Mouse (Mus musculus) neural tube, embryonic 13.5 days (tissue): ENCODE measurements around the gene Wdhd1. TPM values are rescaled to one million over a fixed set of nuclear protein-coding genes. Genes with fewer than 3 reads are reported as not detected.

ENCODE experiments used
- ATAC-seq: fragments of 200-750 bp; cut with Nextera tagmentation; 2 replicates; pipeline ENCODE4 v1.8.0; 2017; ENCODE audit warnings: low read depth, mild to moderate bottlenecking, moderate TSS enrichment, moderate library complexity
- H3K27ac ChIP-seq: fragments of 300-500 bp; sonication (generic); replicated peaks from 2 replicates; pipeline ENCODE4 v1.5.1; 2015; ENCODE audit warnings: moderate library complexity, mild to moderate bottlenecking, inconsistent platforms
- H3K27me3 ChIP-seq: fragments of 300-500 bp; sonication (generic); 2 replicates; pipeline ENCODE4 v1.6.1; 2015; ENCODE audit warnings: mild to moderate bottlenecking, inconsistent platforms
- H3K36me3 ChIP-seq: fragments of 300-500 bp; sonication (generic); 2 replicates; pipeline ENCODE4 v1.6.1; 2015; ENCODE audit warnings: mild to moderate bottlenecking, inconsistent platforms
- H3K4me1 ChIP-seq: fragments of 300-500 bp; sonication (generic); replicated peaks from 2 replicates; pipeline ENCODE4 v1.6.1; 2015; ENCODE audit warnings: inconsistent platforms
- H3K4me2 ChIP-seq: fragments of 300-500 bp; sonication (generic); 2 replicates; pipeline ENCODE4 v1.6.1; 2015; ENCODE audit warnings: inconsistent platforms, mild to moderate bottlenecking, moderate library complexity
- H3K4me3 ChIP-seq: fragments of 300-500 bp; sonication (generic); 2 replicates; pipeline ENCODE4 v1.5.1; 2015; ENCODE audit warnings: mild to moderate bottlenecking, inconsistent platforms
- H3K9ac ChIP-seq: fragments of 300-500 bp; sonication (generic); 2 replicates; pipeline ENCODE4 v1.6.1; 2015; ENCODE audit warnings: moderate library complexity, mild to moderate bottlenecking, inconsistent platforms
- H3K9me3 ChIP-seq: fragments of 300-500 bp; sonication (generic); 2 replicates; pipeline ENCODE4 v1.6.1; 2016; ENCODE audit warnings: inconsistent platforms
- WGBS: fragments of 180-500 bp; shearing (Covaris S2); methylation state at CpG from one replicate; pipeline ENCODE4 v1.1.7; 2015; 5-methylcytosine and 5-hydroxymethylcytosine counted together
- polyA plus RNA-seq: library from polyadenylated mRNA; unstranded; fragments of >200 nt; fragmentation: Nextera tagmentation; extraction: Ambion mirVana; gene quantifications from 2 replicates; pipeline ENCODE4 v1.2.1, GENCODE M21; 2015

Gene Wdhd1
- polyA plus RNA-seq, 1 experiment from 2014 or later: 15.8 TPM

GRCm38 (mm10) chr14:47298408-47298792 lies 21.7 kb upstream of the Wdhd1 start:
- Histone ChIP-seq H3K9ac (peak overlapping the region; percentile 98), H3K36me3 (no peaks in the 10 kb centered on the region), H3K4me2 (peak overlapping the region; percentile 72), H3K4me1 (peaks cover 44% of the 10 kb centered on the region), H3K4me3 (peak overlapping the region; percentile 96), H3K27ac (peak overlapping the region; percentile 99), H3K9me3 (no peaks in the 10 kb centered on the region), H3K27me3 (no peaks in the 10 kb centered on the region)
- ATAC-seq: peak; percentile 88
- WGBS: under 1% methylated on average over 38 of the region's 38 CpGs

DNA sequence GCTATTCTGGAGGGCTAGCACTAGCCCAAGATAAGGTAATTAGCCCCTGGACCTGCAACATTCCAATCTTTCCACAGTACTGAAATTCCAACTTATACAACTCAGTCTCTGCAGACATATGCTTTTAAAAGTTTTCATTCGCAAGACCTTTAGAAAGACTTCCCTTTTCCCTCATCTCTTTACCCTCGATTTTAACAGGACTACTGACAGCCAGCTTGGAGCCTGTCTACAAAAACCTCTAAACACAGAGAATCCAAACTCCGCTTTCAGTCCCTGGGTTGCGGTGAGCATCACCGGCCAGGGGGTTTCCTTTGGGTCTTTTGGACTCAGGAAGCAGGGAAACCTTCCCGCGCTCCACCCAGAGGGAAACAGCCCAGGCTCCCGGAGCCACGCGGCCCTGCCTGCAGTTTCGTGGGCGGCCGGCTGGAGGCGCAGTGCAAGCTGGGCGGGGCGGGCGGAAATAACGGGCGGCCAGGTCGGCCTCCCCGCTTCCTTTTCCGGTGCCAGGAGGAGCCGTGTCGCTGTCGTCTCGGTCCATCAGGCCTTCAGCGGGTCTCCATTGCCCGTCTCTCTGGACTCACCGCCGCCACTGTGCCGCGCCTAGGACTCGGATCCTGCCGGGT lies 21.2 kb upstream of the Wdhd1 start, which contains the start of gene Mapk1ip1l:
TSS of gene Mapk1ip1l (plus strand) at position 482 of the 623 bp plus-strand sequence.
- WGBS: 1% methylated on average over 34 of the region's 34 CpGs
- Histone ChIP-seq H3K4me3 (peak within 1 kb of the TSS; percentile 96), H3K36me3 (no peaks in the 10 kb centered on the region), H3K27ac (peak within 1 kb of the TSS; percentile 99), H3K4me1 (peaks cover 39% of the 10 kb centered on the region), H3K27me3 (no peaks in the 10 kb centered on the region), H3K4me2 (peak within 1 kb of the TSS; percentile 72), H3K9me3 (no peaks in the 10 kb centered on the region), H3K9ac (peak within 1 kb of the TSS; percentile 98)
- peak; percentile 92 for ATAC-seq

GRCm38 (mm10) chr14:47296232-47296631 lies 19.6 kb upstream of the Wdhd1 start:
- Histone ChIP-seq H3K4me2 (no peak overlapping the region), H3K9ac (no peak overlapping the region), H3K27ac (no peak overlapping the region), H3K4me3 (no peak overlapping the region), H3K4me1 (peaks cover 36% of the 10 kb centered on the region), H3K36me3 (no peaks in the 10 kb centered on the region), H3K9me3 (no peaks in the 10 kb centered on the region), H3K27me3 (no peaks in the 10 kb centered on the region)
- no peak for ATAC-seq
- WGBS: 84% methylated on average over 2 of the region's 2 CpGs

- H3K27me3 ChIP-seq: no peaks in the 10 kb centered on the region
- no peak overlapping the region for H3K4me3 ChIP-seq
- peaks cover 13% of the 10 kb centered on the region for H3K36me3 ChIP-seq
- H3K27ac ChIP-seq: peak overlapping the region; percentile 71; the same call in 1 of the 2 replicates
- H3K4me1 ChIP-seq: peaks cover 15% of the 10 kb centered on the region
- no peaks in the 10 kb centered on the region for H3K9me3 ChIP-seq
- H3K4me2 ChIP-seq: no peak overlapping the region
- WGBS: 20% methylated on average over 4 of the region's 4 CpGs
- no peak for ATAC-seq
- no peak overlapping the region for H3K9ac ChIP-seq
Observed at GRCm38 (mm10) chr14:47294136-47294535, 17.5 kb upstream of the Wdhd1 start.

GRCm38 (mm10) chr14:47291772-47292171 lies 15.1 kb upstream of the Wdhd1 start:
- H3K27ac ChIP-seq: no peak overlapping the region
- WGBS: 82% methylated on average over 1 of the region's 1 CpGs
- H3K27me3 ChIP-seq: no peaks in the 10 kb centered on the region
- H3K36me3 ChIP-seq: peaks cover 13% of the 10 kb centered on the region
- ATAC-seq: no peak
- no peaks in the 10 kb centered on the region for H3K9me3 ChIP-seq
- no peak overlapping the region for H3K4me2 ChIP-seq
- no peak overlapping the region for H3K4me3 ChIP-seq
- no peak overlapping the region for H3K9ac ChIP-seq
- H3K4me1 ChIP-seq: peaks cover 5% of the 10 kb centered on the region

- Histone ChIP-seq H3K36me3 (peaks cover 13% of the 10 kb centered on the region), H3K27ac (no peak overlapping the region), H3K27me3 (no peaks in the 10 kb centered on the region), H3K9ac (no peak overlapping the region), H3K4me1 (no peaks in the 10 kb centered on the region), H3K9me3 (no peaks in the 10 kb centered on the region), H3K4me2 (no peak overlapping the region), H3K4me3 (no peak overlapping the region)
- WGBS: 93% methylated on average over 4 of the region's 5 CpGs
- ATAC-seq: no peak
Observed at GRCm38 (mm10) chr14:47287021-47287420, 10.4 kb upstream of the Wdhd1 start.

- Histone ChIP-seq H3K9me3 (no peaks in the 10 kb centered on the region), H3K4me2 (no peak overlapping the region), H3K27me3 (no peaks in the 10 kb centered on the region), H3K4me1 (no peaks in the 10 kb centered on the region), H3K4me3 (no peak overlapping the region), H3K36me3 (peaks cover 15% of the 10 kb centered on the region), H3K27ac (no peak overlapping the region), H3K9ac (no peak overlapping the region)
- WGBS: 92% methylated on average over 1 of the region's 1 CpGs
- no peak for ATAC-seq
Observed at GRCm38 (mm10) chr14:47286215-47286614, 9.6 kb upstream of the Wdhd1 start.

- 96% methylated on average over 2 of the region's 2 CpGs for WGBS
Observed at GRCm38 (mm10) chr14:47285271-47285670, 8.6 kb upstream of the Wdhd1 start.

GRCm38 (mm10) chr14:47283568-47283967 lies 6.9 kb upstream of the Wdhd1 start:
- no peak overlapping the region for H3K4me2 ChIP-seq
- no peaks in the 10 kb centered on the region for H3K9me3 ChIP-seq
- no peak overlapping the region for H3K4me3 ChIP-seq
- WGBS: 92% methylated on average over 7 of the region's 7 CpGs
- H3K4me1 ChIP-seq: 0 out of 2 replicates have a peak, but pooled peaks cover under 1% of the 10 kb centered on the region
- no peaks in the 10 kb centered on the region for H3K27me3 ChIP-seq
- 0 out of 2 replicates have a peak, but pooled peaks cover 2% of the 10 kb centered on the region for H3K36me3 ChIP-seq
- H3K9ac ChIP-seq: no peak overlapping the region
- no peak overlapping the region for H3K27ac ChIP-seq
- no peak for ATAC-seq

More at GRCm38 (mm10) chr14:47285271-47285670, 8.6 kb upstream of the Wdhd1 start:
- Histone ChIP-seq H3K9me3 (no peaks in the 10 kb centered on the region), H3K36me3 (peaks cover 11% of the 10 kb centered on the region), H3K4me2 (no peak overlapping the region), H3K4me3 (no peak overlapping the region), H3K27ac (no peak overlapping the region), H3K4me1 (no peaks in the 10 kb centered on the region), H3K9ac (no peak overlapping the region), H3K27me3 (no peaks in the 10 kb centered on the region)
- no peak for ATAC-seq

GRCm38 (mm10) chr14:47281535-47281934 lies 4.9 kb upstream of the Wdhd1 start:
- ATAC-seq: no peak
- WGBS: 93% methylated on average over 4 of the region's 4 CpGs
- Histone ChIP-seq H3K27ac (no peak overlapping the region), H3K36me3 (0 out of 2 replicates have a peak, but pooled peaks cover 2% of the 10 kb centered on the region), H3K9ac (no peak overlapping the region), H3K9me3 (no peaks in the 10 kb centered on the region), H3K4me2 (no peak overlapping the region), H3K27me3 (no peaks in the 10 kb centered on the region), H3K4me3 (no peak overlapping the region), H3K4me1 (peaks cover 13% of the 10 kb centered on the region)

GRCm38 (mm10) chr14:47279058-47279457 lies 2.4 kb upstream of the Wdhd1 start:
- no peak overlapping the region for H3K27ac ChIP-seq
- H3K4me1 ChIP-seq: peaks cover 28% of the 10 kb centered on the region
- H3K9me3 ChIP-seq: no peaks in the 10 kb centered on the region
- no peak overlapping the region for H3K4me2 ChIP-seq
- H3K9ac ChIP-seq: no peak overlapping the region
- ATAC-seq: no peak
- H3K4me3 ChIP-seq: no peak overlapping the region
- H3K36me3 ChIP-seq: 0 out of 2 replicates have a peak, but pooled peaks cover 2% of the 10 kb centered on the region
- WGBS: 86% methylated on average over 2 of the region's 2 CpGs
- H3K27me3 ChIP-seq: no peaks in the 10 kb centered on the region

DNA sequence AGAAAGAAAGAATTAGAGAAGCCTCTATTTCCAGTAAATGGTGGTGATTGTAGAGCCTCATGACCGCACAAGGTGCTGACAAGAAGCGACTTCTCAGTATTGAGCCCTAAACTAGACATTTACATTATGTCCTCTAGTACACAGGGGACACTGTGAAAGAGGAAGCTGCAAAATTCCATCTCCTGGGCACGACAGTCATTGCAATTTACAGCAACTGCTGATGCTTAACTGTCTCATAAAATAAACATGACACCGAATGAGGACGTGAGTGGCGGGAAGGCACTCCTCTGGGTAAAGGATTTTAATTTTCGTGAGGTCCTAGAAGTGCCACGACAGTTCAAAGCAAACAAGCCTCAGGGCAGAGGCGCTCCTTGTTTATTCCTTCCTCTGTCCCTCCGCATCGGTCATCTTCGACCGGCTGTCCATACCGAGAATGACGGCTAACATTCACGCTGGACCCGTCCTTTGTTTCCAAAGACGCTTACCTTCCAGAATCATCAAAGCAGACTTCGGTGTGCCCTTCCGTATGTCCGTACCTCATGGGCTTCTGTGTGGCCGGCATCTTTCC lies 537 bp downstream of the Wdhd1 start:
- 2% methylated on average over 22 of the region's 22 CpGs for WGBS
- Histone ChIP-seq H3K36me3 (peaks cover 12% of the 10 kb centered on the region), H3K9ac (peak overlapping the region; percentile 88), H3K4me3 (peak overlapping the region; percentile 88), H3K4me2 (peak overlapping the region; percentile 67), H3K9me3 (no peaks in the 10 kb centered on the region), H3K4me1 (peaks cover 28% of the 10 kb centered on the region), H3K27me3 (no peaks in the 10 kb centered on the region), H3K27ac (peak overlapping the region; percentile 97)
- peak; percentile 33 for ATAC-seq
